Mouse (Mus musculus): Measurements from ENCODE around the gene Ermp1.

DNA sequence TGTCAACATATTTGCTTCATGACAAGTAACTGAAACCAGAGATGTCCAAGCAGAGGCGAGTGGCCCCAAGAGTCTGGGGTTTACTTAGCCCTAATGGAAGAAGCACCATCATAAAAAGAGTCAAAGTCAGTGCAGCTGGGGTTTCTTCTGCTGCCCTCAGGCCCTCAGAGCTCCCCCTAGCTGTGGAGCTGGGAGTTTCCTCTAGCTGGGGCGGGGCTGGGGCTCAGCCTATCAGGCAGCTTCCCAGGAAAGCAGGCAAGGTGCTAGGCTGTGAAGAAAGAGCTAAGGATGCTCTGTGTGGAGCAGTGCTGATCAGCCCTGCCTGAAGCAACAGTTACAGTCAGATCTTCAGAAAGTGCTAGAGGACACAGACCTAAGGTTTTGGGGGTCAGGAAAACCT lies 51.2 kb downstream of the Ermp1 start:
- TF ChIP-seq POLR2A (IDR thresholded peaks at IDR 0.05; ENCODE audit: borderline replicate concordance, low read depth, low read length): no peak
- peak; percentile 43 for TF ChIP-seq CTCF (IDR thresholded peaks at IDR 0.05; ENCODE audit: low read depth, low read length)
